Mouse (Mus musculus) G1E (cell line): ENCODE results near the gene Ly86.

Experiments
- CTCF ChIP-seq: IDR thresholded peaks from 2 replicates; pipeline ENCODE4 v1.5.1; 2012; ENCODE audit warnings: low read depth, low read length, inconsistent platforms, mixed read lengths
- POLR2AphosphoS5 ChIP-seq: IDR thresholded peaks from 2 replicates; pipeline ENCODE4 v1.6.1; 2012; ENCODE audit warnings: low read depth, low read length, inconsistent platforms; ENCODE audit not compliant: insufficient replicate concordance

DNA sequence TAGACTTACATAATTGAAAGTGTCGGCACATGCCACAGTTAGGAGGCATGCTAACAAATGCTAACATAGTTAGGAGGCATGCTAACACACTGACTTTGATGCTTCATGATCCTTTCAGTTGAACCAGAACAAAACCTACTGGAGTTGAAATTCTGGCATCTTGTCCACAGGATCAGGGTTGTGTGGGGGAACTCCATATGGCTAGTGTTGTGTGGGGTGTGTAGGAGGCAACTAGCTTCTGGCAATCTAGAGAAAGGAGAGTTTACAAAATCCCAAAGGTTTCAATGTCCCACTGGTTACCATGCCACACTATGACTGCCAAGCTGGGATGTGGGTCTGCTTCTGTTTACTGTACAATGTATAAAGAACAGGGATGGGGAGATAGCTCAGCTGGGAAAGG lies 70.7 kb downstream of the Ly86 start:
- TF ChIP-seq CTCF (no peak), POLR2AphosphoS5 (no peak)
